Mouse (Mus musculus): ENCODE measurements around the gene Ipo8.

- TF ChIP-seq POLR2A (IDR thresholded peaks at IDR 0.05; ENCODE audit: insufficient read depth, low read length) (no peak), CTCF (IDR thresholded peaks at IDR 0.05; ENCODE audit: low read depth, low read length) (no peak), EP300 (IDR thresholded peaks at IDR 0.05; ENCODE audit: insufficient read depth, low read depth, low read length) (no peak)
Measured at GRCm38 (mm10) chr6:148728571-148728970, 102.7 kb downstream of the Ipo8 start.

All from ES-Bruce4 (cell line).